Mouse (Mus musculus) large intestine, adult 2 months (tissue): ENCODE measurements around the gene Ube2v1. TPM values are rescaled to one million over a fixed set of nuclear protein-coding genes. Genes with fewer than 3 reads are reported as not detected.

Source experiments
- DNase-seq: peaks from one replicate; pipeline ENCODE4 v3.0.0-alpha.2; 2012; ENCODE audit warnings: low read depth, low spot score
- WGBS: fragments of 180-500 bp; shearing (Covaris S2); methylation state at CpG from one replicate; pipeline ENCODE4 v1.1.7; 2018; 5-methylcytosine and 5-hydroxymethylcytosine counted together
- polyA plus RNA-seq: library from polyadenylated mRNA; depleted of rRNA; stranded (reverse); fragments of >200 nt; gene quantifications from 2 replicates; pipeline ENCODE4 v1.2.3, GENCODE M21; 2012

Ube2v1 gene
- polyA plus RNA-seq, 1 experiment: 107 TPM

DNA sequence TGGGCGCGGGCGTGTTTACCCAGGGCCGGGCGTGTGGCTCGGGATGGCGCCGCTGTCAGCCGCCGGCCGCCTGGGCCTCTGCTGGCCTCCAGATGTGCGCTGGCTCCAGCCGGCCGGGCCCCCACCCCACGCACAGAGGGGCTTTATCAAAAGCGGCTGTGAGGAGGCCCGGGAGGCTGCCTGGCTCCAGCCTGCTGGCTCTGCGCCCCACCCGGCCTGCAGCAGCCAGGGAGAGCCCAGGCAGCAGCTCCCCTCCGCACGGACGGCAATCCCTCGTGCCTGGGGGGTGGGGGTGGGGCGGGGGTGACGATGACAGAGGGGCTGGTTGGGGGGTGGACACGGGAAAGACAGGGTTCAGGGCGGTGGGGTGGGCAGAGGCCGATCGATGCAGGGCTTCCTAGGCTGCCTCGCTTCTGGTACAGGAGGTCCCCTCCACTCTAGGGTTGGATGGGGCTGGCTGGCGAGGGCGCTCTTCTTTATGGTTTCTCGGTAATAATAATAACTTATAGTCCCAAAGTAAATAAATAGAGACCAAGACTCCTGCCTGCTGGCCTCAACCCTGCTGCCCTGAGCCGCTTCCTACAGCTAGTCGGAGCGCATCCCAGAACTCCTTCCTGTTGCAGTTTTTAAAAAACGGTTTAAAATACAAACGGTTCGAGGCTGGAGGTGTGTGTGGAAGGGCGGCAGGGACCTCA lies 34.3 kb downstream of the Ube2v1 start:
- no peak for DNase-seq
- WGBS: 33% methylated on average over 40 of the region's 40 CpGs

DNA sequence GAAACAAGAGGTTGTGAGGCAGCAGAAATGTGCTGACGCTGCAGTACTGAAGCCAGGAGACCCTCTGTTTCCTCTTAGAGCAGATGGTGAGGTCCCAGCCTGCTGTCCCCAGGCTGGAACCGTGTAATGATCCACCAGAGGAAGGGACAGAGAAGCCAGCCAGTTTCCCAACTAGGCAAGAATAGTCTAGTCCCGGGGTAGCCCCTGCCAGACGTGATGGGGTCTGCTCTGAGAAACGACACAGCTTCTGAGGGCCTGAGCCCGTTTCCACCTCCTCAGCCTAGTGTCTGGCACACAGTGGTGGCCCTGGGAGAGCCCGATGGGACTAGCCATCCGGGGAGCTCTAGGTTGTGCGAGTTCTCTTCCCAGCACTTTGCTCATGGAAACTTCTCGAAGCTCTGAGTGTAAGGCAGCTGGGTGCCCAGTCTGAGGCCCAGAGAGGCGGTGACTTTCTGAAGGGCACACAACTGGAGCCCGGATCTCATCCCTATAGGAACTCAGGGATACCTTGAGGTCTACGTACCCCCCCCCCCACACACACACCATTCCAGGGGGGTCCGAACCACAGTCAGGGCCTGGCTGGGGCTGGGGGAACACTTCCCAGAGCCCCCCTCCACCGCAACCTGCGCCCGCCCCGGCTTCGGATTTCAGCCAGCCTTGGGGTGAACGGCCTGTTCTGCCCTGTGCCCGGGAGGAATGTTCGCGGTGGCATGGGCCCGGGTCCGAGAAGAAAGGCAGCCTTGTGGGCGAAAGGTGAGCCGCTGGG lies 35.0 kb downstream of the Ube2v1 start:
- 61% methylated on average over 27 of the region's 27 CpGs for WGBS

DNA sequence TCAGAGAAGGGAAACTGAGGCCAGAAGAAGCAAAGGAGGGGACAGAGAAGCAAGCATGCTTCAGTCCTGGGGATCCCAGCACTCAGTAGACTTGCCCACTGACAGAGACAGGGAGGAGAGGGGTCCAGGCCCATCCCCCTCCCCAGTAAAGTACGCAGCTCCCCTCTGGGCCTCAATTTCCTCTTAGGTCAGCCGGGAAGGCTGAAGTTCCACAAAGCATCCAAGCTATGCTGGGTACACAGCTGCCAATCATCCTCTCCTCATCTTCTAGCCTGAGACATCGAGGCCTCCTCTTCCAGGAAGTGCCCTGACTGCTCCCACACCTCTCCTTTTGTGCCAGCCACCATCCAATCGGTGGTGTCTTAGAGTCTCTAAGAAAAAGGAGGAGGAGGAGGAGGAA lies 35.6 kb downstream of the Ube2v1 start:
- WGBS: 64% methylated on average over 4 of the region's 4 CpGs
- DNase-seq: no peak

More for the DNA sequence above, 35.0 kb downstream of the Ube2v1 start:
- DNase-seq: no peak

DNA sequence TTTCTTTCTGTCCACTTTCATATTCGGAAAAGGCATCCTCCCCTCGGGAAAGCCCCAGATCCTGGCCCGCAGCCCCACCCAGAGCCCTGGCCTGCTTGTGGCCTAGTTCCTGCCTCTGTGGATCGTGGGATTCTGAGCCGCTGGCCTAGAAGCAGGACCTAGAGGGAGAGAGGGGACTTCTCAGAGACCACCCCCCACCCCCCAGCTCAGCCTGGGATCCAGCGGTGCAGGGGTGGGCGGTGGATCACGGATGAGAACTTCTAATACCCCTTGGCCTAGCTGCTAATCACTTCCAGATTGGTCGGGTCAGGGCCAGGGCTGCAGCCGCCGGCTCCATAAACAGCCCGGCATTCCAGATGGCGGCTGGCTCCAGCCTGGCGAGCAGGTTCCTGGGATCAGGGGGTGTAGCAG lies 36.1 kb downstream of the Ube2v1 start:
- no peak for DNase-seq
- 62% methylated on average over 14 of the region's 14 CpGs for WGBS

DNA sequence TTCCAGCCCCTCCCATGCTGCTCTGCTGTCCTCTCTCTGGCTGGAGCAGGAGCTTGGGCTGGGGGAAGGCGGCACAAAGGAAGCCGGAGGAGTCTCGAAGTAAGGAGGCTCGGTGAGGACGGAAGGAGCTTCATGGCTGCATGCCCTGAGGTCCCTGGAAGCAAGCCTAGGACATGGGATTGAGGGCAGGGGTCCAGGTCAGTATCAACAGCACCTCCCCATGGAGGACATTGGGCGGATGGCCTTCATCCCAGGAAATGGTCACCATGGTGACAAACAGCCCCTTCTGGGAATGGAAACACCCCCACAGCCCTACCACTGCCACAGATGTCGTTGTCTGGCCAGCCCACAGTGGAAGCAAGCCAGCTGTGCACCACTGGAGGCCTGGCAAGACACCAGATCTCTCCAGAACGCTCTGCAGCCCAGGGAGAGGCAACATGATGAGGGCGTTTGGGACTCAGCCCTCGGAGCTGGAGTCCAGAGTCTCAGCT lies 37.4 kb downstream of the Ube2v1 start:
- WGBS: 52% methylated on average over 10 of the region's 10 CpGs
- no peak for DNase-seq

DNA sequence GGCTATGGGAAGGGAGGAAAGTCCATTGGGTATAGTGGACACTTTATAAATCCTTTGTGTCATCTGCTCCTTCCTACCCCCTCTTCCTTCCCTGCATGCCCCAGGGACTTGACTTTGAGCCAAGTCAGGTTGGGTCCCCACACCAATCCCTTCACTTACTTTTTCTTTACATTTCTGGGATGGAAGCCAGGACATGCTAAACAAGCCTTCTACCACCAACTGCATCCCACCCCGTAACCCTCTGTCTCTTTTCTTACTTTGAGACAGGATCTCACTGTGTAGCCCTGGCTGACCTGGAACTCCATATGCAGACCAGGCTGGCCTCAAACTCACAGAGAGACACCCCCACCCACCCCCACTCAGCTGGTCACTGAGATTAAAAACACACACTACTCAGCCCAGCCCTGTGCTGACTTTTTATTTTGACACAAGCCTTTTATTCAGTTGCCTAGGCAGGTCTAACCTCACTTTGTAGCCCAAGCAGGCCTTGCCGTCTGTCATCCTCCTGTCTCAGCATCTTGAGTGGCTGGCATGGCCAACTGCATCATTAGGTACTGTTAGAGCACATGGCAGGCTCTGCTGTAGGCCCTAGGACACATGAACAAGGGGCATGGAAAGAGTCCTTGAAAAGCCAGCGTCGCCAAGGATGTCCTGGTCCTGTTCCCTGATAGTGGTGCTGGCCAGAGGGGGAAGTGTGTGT lies 38.2 kb downstream of the Ube2v1 start:
- DNase-seq: no peak
- WGBS: 88% methylated on average over 4 of the region's 4 CpGs

DNA sequence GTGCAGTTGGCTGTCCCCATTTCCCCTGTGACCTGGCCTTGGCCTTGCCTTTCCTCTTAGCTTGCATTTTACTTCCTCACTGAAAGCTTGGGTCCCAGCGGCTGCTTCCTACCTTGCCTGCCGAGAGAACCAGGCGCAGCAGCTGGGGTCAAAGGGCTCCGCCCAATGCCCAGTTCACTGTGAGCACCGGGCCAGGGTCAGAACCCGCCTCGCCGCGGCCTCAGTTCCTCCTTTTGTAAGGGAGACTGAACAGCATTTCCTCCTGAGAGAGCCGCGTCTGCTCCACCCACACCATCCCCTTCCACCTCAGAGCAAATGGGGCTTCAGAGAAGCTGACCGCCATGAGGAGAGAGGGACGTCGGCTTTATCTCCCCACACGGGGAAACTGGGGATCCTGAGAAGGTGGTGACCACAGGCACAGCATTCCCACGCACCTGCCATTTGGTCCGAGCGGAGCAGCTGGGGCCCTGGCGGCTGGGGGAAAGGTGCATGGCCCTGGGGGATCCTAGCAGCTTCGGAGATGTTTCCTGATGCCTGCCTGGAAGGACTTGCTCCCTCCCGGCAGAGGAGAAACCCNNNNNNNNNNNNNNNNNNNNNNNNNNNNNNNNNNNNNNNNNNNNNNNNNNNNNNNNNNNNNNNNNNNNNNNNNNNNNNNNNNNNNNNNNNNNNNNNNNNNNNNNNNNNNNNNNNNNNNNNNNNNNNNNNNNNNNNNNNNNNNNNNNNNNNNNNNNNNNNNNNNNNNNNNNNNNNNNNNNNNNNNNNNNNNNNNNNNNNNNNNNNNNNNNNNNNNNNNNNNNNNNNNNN lies 42.9 kb downstream of the Ube2v1 start:
- 40% methylated on average over 21 of the region's 21 CpGs for WGBS
- DNase-seq: no peak

DNA sequence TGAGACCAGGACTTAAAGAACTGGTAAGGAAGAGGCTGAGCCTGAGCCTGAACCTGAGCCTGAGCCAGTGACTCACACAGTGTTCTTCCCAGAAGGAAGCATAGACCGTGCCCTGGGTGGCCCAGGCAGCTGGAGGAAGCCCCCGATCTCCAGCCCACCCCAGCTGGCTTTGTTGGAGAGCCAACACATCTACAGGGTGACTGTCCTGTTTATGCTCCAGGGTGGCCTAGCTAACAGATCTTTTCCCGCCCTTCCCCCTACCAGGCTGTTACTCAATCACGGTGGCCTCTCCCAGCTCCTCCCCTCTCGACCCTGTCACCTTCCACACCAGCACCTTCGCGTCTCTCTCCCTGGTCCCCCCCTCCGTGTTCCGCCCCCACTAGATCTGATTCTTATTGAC lies 44.9 kb downstream of the Ube2v1 start:
- WGBS: 33% methylated on average over 9 of the region's 9 CpGs
- DNase-seq: no peak

DNA sequence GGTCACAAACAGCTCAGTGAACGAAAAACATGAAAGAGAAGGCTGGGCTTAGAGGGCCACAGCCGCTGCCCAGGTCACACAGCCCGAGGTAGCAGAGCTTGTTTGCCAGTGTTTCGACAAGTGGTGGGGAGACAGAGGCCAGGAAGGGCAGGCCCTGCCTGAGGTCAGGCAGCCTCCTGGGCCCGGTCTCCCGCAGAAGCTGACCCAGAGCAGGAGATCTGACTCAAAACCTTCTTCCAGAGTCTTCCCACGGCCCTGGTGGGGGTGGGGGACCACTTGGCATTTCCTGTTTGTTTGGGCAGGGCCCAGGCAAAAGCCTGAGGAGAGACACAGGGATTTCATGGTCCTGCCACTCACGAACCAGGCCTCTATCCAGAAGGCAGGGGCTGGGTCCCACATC lies 45.9 kb downstream of the Ube2v1 start:
- 65% methylated on average over 8 of the region's 8 CpGs for WGBS
- DNase-seq: no peak

DNA sequence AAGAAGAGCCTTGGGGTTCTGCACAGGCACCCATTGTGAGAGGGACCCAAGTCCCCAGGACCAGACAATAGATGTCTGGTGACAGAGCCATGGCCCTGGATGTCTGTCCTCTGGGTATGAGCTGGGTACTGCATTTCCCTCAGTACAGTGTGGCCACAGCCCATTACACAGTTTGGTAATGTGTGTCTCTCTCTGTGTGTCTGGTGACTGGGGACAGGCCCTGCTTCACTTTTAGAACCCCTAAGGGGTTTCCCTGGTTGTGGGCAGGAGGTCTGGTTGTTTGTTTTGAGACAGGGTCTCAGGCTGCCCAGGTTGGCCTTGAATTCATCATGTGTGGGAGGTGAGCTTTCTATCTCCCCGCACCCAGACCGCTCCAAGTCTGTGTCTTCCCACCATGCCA lies 46.6 kb downstream of the Ube2v1 start:
- DNase-seq: no peak
- WGBS: 100% methylated on average over 2 of the region's 2 CpGs

DNA sequence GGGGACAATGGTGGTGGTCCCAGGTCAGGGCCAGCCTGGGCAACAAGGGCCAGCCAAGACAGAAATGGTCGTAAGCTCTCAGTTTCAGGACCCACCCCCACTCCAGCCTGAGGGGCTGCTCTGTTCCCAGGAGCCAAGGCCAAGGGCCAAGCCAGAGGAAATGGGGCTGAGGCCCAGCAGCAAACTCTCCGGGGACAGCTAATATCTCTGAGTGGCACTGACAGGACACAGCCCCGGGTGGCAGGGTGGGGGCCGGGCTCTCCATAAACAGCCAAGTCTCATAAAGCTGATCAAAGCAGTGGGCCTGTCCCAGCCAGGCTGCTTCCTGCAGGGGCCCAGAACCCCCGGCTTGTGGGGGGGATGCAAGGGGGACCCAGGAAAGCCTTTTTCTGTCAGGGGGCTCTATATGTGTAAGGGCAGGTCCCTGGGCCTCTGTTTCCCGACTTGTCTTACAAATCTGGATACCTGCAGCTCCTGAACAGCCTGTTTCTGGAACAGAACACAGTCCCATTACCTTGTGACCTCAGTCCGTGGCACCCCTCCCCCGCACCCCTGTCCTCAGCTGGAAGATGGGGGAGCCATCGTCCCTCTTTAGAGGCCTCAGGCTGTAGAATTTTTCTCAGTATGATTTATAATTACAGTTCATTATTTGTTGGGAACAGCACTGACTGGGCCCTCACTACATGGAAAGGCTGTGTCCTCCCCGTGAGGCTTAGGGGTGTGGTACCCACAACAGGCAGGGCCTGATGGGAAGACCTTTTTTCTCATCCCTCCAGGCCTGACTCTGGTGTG lies 48.5 kb downstream of the Ube2v1 start:
- 48% methylated on average over 10 of the region's 10 CpGs for WGBS
- no peak for DNase-seq

DNA sequence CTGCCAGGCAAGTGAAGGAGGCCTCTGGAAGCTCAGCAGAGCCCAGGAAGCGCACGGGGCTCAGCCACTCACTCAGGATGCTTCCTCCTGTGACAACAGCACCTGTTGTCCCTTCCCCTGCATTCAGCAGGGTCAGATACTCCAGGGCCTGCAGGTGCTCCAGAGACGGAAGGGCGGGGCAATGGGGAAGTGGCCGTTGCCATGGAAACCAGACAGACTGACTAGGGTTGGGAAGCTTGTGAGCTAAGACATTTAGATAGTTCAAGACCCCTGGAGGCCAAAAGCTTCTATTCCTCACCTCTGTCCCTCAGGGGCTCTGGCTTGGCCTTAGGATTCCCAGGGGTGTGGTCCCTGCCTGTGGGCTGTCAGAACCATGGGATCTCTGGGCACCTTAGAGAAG lies 53.4 kb downstream of the Ube2v1 start:
- DNase-seq: no peak
- 27% methylated on average over 5 of the region's 5 CpGs for WGBS

DNA sequence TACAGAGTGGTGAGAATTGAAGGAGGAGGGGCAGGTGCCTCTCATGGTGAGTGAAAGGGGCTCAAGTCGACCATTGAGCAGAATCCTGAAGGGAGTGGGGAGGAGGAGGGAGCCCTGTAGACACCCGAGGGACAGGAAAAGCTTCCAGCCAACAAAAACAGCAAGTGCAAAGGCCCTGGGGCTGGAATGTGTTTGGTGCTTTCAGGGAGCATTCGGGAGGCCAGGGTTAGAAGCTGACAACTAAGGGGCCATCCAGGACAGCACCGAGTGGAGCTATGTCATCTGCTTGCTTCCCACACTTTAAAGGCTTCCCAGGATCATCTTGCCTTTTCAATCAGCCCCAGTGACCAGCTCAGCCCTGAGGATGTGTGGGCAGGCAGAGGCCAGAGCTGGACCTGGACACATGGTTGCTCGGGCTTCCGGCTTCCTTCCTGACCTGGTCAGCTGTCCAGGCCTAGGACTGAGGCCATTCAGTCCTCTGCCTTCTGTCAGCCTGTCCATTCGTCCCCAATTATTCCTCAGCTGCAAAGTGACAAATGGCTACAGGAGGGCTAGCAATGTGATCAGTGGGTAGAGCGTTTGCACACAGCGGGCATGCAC lies 54.6 kb downstream of the Ube2v1 start:
- 76% methylated on average over 9 of the region's 9 CpGs for WGBS
- no peak for DNase-seq

DNA sequence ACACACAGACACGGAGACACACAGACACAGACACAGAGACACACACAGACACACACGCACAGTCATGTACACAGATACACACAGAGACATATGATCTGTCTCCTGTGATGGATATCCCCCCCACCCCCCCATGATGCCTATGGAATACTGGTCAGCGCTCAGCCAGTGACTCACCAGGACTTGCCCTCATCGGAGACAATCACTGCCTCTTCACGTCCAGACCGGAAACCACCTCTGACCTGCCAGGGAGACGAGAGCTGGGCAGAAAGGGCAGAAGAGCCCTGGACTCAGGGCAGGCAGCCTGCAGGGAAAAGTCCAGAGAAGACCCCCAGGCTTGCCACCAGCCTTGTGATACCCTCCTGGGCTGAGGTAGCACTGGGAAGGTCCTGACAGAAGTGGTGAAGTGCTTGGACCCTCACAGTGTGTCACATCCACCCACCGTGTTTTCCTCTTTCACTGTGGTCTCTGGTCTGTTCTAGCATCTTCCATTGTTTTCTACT lies 55.7 kb downstream of the Ube2v1 start:
- WGBS: 85% methylated on average over 8 of the region's 8 CpGs
- DNase-seq: no peak

DNA sequence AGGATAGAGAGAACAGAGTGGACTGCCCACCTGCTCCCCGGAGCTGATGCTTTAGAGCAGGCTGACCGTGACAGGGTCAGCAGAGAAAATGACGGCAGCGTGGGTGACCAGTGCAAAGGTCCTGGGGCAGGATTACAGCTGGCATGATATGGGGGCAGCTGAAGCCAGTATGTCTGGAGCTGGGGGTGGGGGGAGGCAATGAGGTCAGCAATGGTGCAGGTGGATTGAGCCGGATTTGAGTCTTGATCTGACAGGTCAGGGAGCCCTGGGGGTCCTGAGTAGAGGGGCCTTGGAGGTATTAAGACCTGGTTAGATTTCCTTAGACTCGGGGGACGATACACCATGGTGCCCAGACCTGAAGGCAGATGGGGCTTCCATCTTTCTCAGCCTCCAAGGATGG lies 56.3 kb downstream of the Ube2v1 start:
- 87% methylated on average over 7 of the region's 7 CpGs for WGBS
- no peak for DNase-seq

DNA sequence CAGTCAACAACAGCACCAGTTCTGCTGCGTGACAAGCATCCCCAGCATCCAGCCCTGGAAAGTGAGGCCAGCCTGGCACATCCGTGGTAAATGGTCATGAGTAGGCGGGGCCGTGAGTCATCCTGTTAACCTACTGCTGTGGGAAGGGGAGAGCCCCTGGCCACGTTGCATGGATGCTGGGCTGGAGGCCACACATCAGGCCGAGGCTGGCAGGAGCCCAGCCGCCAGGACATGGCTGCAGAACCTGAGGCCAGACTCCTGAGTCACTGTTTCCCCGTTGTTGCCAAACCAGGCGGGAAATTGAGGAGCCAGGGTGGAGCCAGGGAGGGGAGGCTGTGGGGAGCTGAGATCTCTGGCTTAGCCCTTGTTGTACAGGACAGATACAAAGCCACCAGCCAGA lies 57.1 kb downstream of the Ube2v1 start:
- no peak for DNase-seq
- WGBS: 41% methylated on average over 9 of the region's 9 CpGs

DNA sequence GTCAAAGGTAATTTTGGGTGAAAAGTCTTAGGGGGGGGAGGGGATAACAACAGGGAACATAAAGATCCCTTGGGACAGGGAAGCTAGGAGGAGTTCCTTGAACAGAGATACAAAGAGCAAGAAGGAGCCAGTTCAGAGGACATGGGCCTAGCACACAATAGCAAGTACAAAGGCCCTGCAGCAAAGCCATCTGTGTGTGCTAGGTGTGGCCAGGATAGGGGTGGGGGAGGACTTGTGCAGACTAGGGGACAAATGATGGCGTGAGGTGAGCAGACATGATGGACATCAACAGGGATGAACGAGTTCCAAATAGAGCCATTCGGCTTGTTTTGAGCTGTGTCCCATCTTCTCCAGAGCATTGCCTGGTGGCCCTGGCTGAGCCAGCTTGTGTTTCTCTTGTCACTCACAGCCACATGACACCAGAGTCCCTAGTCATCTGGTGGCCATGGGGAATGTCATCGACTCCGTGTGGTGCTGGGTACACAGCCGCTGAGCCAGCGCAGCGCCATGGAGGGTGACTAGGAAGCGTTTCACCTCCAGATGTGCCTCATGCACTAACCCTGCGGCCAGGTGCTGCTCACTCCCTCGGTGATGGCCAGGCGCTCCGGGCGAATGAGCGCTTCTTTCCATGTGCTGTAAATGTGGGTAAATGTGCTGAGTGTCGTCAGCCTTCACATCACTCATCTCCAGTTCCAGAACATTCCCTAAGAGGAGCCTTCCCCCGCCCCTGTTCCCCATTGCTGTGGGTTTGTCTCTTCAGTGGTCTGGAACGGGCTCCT lies 60.3 kb downstream of the Ube2v1 start:
- WGBS: 86% methylated on average over 18 of the region's 18 CpGs
- no peak for DNase-seq

DNA sequence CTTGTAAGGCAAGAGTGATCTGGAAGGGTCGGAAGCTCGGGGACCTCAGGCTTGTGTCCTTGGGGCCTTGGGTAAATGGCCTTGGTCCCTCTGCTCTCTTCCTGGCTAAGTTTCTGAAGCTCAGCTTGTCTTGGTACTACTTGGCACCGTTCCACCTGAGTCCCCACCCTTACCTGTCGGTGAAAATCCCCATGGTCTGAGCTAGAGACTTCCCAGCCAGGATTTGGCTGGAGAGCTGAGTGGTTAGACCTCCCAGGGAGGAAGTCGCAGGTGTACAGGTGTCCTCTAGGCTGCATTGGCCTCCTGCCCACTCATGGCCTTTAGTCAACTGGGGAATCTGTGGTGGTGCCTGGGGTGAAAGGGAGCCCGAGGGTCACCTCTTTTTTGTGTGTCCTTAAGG lies 61.1 kb downstream of the Ube2v1 start:
- no peak for DNase-seq
- 61% methylated on average over 6 of the region's 6 CpGs for WGBS
